13 mouse cellular contexts compared by ENCODE assay signal in the genomic region with DNA sequence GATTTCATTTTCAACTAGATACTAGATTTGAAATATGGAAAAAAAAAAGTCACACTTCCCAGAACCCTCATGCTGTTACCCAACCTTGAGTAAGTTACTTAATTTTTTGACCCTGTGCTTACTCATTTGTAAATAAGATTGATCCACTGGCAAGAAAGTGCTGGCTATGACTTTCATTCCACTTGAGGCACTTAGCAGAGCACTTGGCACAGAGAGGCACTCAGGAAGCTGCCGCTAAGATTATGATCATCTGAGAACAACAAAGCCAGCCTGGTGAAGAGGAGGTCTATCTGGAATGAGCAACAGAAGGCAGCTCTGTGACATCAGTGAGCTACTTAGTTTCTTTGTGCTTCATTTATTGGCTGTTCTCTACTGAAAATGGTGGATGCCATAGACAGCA.
DNase-seq lines count a peak whose midpoint lies in the region; ATAC-seq lines count a peak whose summit lies in the region.
"Had no signal": no experiment of that assay in that cellular context is flagged by ENCODE, and none has a peak within 500 bp of the region (broad histone marks: within the 10 kb centered on the region; RNA-seq: fewer than 3 reads in every experiment).

No protein-coding gene starts in this region.

- peak; percentile 66 for DNase-seq in heart, adult 11 months
- no peak for DNase-seq in heart, postnatal 4 days
- peak; percentile 23 for DNase-seq in Muller cell, postnatal 12 days (ENCODE audit: inconsistent ontology term)
- peak; percentile 57 for DNase-seq in lung, postnatal 14 days
- DNase-seq in testis, postnatal 10 days (ENCODE audit: low spot score) = no peak
- DNase-seq: adrenal gland, postnatal 14 days; cerebellum, postnatal 14 days; heart, adult 18-20 months; kidney, postnatal 14 days had no signal

- peak; percentile 50 for ATAC-seq in inflammation-experienced regulatory T-cells, adult 6 months
- no peak for ATAC-seq in megakaryocyte, adult 5-6 weeks (ENCODE audit: poor library complexity, severe bottlenecking)
- ATAC-seq in erythroid progenitor cell, adult 5-6 weeks (replicated peaks; ENCODE audit: low FRiP score, poor library complexity, severe bottlenecking) = no peak
- ATAC-seq: intestine, embryonic 16.5 days had no signal

Comparison
In these comparisons a context has a peak if more than half of its experiments do, and no peak if none do; other contexts are left out.
1. DNase-seq: peak in heart, adult 11 months (single experiment), Muller cell, postnatal 12 days (single experiment) and lung, postnatal 14 days (single experiment); none in heart, postnatal 4 days (single experiment) and testis, postnatal 10 days (single experiment).